Mouse (Mus musculus) midbrain, embryonic 16.5 days (tissue): Measurements from ENCODE around the gene Fbh1. TPM values are rescaled to one million over a fixed set of nuclear protein-coding genes. Genes with fewer than 3 reads are reported as not detected.

Experiments
- ATAC-seq: fragments of 200-750 bp; cut with Nextera tagmentation; 2 replicates; pipeline ENCODE4 v1.8.0; 2017; ENCODE audit warnings: moderate TSS enrichment
- H3K27ac ChIP-seq: fragments of 300-500 bp; sonication (generic); 2 replicates; pipeline ENCODE4 v1.5.1; 2014; ENCODE audit warnings: mild to moderate bottlenecking, low read length, mixed read lengths
- H3K27me3 ChIP-seq: fragments of 300-500 bp; sonication (generic); 2 replicates; pipeline ENCODE4 v1.6.1; 2014; ENCODE audit warnings: low read depth, low read length, mixed read lengths; ENCODE audit not compliant: control insufficient read depth, insufficient read depth
- H3K36me3 ChIP-seq: fragments of 300-500 bp; sonication (generic); 2 replicates; pipeline ENCODE4 v1.6.1; 2014; ENCODE audit warnings: mild to moderate bottlenecking, low read length, moderate library complexity, mixed read lengths; ENCODE audit not compliant: control insufficient read depth, insufficient read depth
- H3K4me1 ChIP-seq: fragments of 300-500 bp; sonication (generic); 2 replicates; pipeline ENCODE4 v1.6.1; 2014; ENCODE audit warnings: mild to moderate bottlenecking, low read length, mixed read lengths; ENCODE audit not compliant: control insufficient read depth, insufficient read depth
- H3K4me2 ChIP-seq: fragments of 300-500 bp; sonication (generic); 2 replicates; pipeline ENCODE4 v1.6.1; 2014; ENCODE audit warnings: mild to moderate bottlenecking, low read length, mixed read lengths
- H3K4me3 ChIP-seq: fragments of 300-500 bp; sonication (generic); 2 replicates; pipeline ENCODE4 v1.5.1; 2014; ENCODE audit warnings: low read depth, mild to moderate bottlenecking, low read length, moderate library complexity, mixed read lengths
- H3K9ac ChIP-seq: fragments of 300-500 bp; sonication (generic); 2 replicates; pipeline ENCODE4 v1.6.1; 2014; ENCODE audit warnings: low read depth, low read length, mixed read lengths
- H3K9me3 ChIP-seq: fragments of 300-500 bp; sonication (generic); replicated peaks from 2 replicates; pipeline ENCODE4 v1.6.1; 2014; ENCODE audit warnings: mild to moderate bottlenecking, low read length, mixed read lengths; ENCODE audit not compliant: control insufficient read depth, poor library complexity, severe bottlenecking
- WGBS: fragments of 180-500 bp; shearing (Covaris S2); extraction: QIAGEN DNeasy Blood & Tissue Kit; methylation state at CpG from one replicate; pipeline ENCODE4 v1.1.7; 2014; 5-methylcytosine and 5-hydroxymethylcytosine counted together
- polyA plus RNA-seq: library from polyadenylated mRNA; unstranded; fragments of >200 nt; fragmentation: Nextera tagmentation; extraction: Ambion mirVana; gene quantifications from 2 replicates; pipeline ENCODE4 v1.2.1, GENCODE M21; 2015

The Fbh1 gene
- polyA plus RNA-seq, 1 experiment from 2014 or later, result 128 TPM

GRCm38 (mm10) chr2:11693352-11693751 is 84.0 kb downstream of the Fbh1 start:
- Histone ChIP-seq H3K4me3 (no peak overlapping the region), H3K9ac (no peak overlapping the region), H3K4me2 (no peak overlapping the region), H3K36me3 (no peaks in the 10 kb centered on the region), H3K4me1 (no peaks in the 10 kb centered on the region), H3K27ac (no peak overlapping the region), H3K27me3 (no peaks in the 10 kb centered on the region), H3K9me3 (no peaks in the 10 kb centered on the region)
- WGBS, result 89% methylated on average over 4 of the region's 4 CpGs
- no peak for ATAC-seq

Other genes starting within 250 kb of the Fbh1 start
- 34.2 and 35.4 TPM in 2 replicates for gene Pfkfb3, start 223.5 kb downstream of the Fbh1 start, polyA plus RNA-seq
- 132 TPM in 2 replicates for gene Rbm17, start 173.4 kb downstream of the Fbh1 start, polyA plus RNA-seq
- not detected in 2 replicates for gene Gm17490, start 151.3 kb downstream of the Fbh1 start, polyA plus RNA-seq
- gene Il2ra, start 134.8 kb downstream of the Fbh1 start, polyA plus RNA-seq, result 0.04 TPM in 1 of 2 replicates, not detected in the other
- gene Il15ra, start 72.3 kb downstream of the Fbh1 start, polyA plus RNA-seq, result 0.52 and 1.6 TPM in 2 replicates
- 47.8 and 50.3 TPM in 2 replicates for gene Ankrd16, start 294 bp upstream of the Fbh1 start, polyA plus RNA-seq